Mouse (Mus musculus): ENCODE data around the gene Sat2. TPM values are rescaled to one million over a fixed set of nuclear protein-coding genes. Genes with fewer than 3 reads are reported as not detected.
"Not testable (repeated sequence)": the region's sequence is repeated elsewhere in the genome, so short reads cannot be mapped to it uniquely, and the experiment has no call there.

The Sat2 gene
- polyA plus RNA-seq, 1 experiment from 2014 or later, result 26.2 TPM

DNA sequence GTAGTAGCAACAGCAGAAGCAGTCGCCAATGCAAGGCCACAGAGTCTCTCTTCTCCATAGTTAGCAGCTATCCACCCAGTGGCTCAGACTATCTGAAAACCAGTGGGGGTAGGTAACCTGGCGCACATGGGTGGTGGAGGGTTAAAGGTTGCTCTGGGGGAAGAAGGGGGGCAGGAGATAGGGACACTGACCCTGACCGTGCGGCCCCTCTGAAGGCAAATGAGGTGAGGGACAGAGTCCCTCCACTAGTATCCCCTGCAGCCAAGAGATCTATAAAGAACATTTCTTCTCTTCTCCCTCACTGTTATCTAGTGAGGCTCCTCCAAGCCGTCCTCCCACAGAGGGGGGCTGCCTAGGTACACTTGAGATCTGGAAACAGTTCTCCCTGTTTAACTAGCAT lies 4.0 kb upstream of the Sat2 start, which contains the start of gene Shbg:
Gene Shbg, minus strand, starts transcription at position 101 of the 400 bp plus-strand sequence.
- no peak within 1 kb of the TSS for H3K9ac ChIP-seq (ENCODE audit: low read depth, low read length)
- no peak within 1 kb of the TSS for H3K4me2 ChIP-seq (ENCODE audit: low read length)
- H3K36me3 ChIP-seq (ENCODE audit: control insufficient read depth, insufficient read depth, low read length), result no peaks in the 10 kb centered on the region
- no peak within 1 kb of the TSS for H3K27ac ChIP-seq (ENCODE audit: low read depth, low read length)
- H3K4me3 ChIP-seq (ENCODE audit: low read length), result no peak within 1 kb of the TSS
- peaks cover 7% of the 10 kb centered on the region for H3K4me1 ChIP-seq (ENCODE audit: control insufficient read depth, insufficient read depth, low read depth, low read length)
- 83% methylated on average over 5 of the region's 5 CpGs for WGBS
- H3K27me3 ChIP-seq (replicated peaks; ENCODE audit: control insufficient read depth, insufficient read depth, low read length), result no peaks in the 10 kb centered on the region
- no peaks in the 10 kb centered on the region for H3K9me3 ChIP-seq (ENCODE audit: control insufficient read depth, low read length)
- no peak for ATAC-seq

DNA sequence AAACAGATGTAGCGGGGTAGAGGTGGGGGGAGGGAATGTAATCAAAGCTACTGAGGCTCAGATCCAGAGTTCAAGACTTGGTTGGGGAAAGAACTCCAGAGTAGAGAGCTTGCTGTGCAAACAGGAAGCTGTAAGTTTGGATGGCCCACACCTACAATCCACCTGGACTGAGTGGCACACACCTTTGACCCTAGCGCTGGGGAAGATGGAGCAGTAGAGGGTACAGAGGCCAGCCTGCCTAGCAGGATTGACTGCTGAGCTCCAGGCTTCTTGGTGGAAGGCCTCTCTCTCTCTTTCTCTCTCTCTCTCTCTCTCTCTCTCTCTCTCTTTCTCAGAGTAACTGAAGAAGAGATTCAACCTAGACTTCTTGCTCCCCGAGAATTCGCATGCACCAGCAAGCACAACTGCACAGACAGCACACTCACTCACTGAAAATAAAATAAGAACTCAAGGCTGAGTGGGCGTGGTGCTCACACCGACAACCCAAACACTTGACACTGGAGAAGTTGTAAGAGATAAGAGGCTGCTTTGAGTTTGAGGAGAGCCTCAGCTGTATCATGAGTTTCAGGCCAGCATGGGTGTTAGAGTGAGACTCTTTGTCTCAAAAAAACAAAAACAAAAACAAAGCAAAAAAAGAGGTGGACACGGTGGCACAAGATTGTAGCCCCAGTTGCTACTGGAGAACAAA lies 1.3 kb upstream of the Sat2 start:
- Histone ChIP-seq H3K4me2 (ENCODE audit: low read length) (no peak overlapping the region), H3K36me3 (ENCODE audit: control insufficient read depth, insufficient read depth, low read length) (no peaks in the 10 kb centered on the region), H3K9me3 (ENCODE audit: control insufficient read depth, low read length) (no peaks in the 10 kb centered on the region), H3K4me1 (ENCODE audit: control insufficient read depth, insufficient read depth, low read depth, low read length) (peaks cover 9% of the 10 kb centered on the region), H3K9ac (ENCODE audit: low read depth, low read length) (no peak overlapping the region), H3K4me3 (ENCODE audit: low read length) (no peak overlapping the region), H3K27ac (ENCODE audit: low read depth, low read length) (no peak overlapping the region), H3K27me3 (replicated peaks; ENCODE audit: control insufficient read depth, insufficient read depth, low read length) (no peaks in the 10 kb centered on the region)
- ATAC-seq, result no peak
- 88% methylated on average over 7 of the region's 7 CpGs for WGBS

DNA sequence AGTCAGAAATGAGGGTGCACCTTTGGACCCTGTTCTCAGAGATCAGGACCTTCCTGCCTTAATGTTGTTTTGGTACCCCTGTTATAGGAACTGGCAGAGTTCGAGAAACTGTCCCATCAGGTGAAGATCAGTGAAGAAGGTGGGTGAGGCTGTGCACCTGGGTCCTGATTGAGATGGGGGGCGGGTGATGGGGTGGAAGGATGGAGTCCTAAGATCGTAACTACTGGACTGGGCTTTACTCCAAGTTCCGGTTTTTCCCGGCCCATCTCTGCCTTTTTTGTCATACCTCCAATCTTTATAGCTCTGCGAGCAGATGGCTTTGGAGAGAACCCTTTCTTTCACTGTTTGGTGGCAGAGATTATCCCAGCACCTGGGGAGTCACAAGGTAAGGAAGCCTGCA lies 582 bp downstream of the Sat2 start:
- Histone ChIP-seq H3K9ac (ENCODE audit: low read depth, low read length) (peak overlapping the region; percentile 80), H3K4me2 (ENCODE audit: low read length) (peak overlapping the region; percentile 83), H3K4me3 (ENCODE audit: low read length) (peak overlapping the region; percentile 59), H3K9me3 (ENCODE audit: control insufficient read depth, low read length) (no peaks in the 10 kb centered on the region), H3K36me3 (ENCODE audit: control insufficient read depth, insufficient read depth, low read length) (no peaks in the 10 kb centered on the region), H3K27me3 (replicated peaks; ENCODE audit: control insufficient read depth, insufficient read depth, low read length) (no peaks in the 10 kb centered on the region), H3K27ac (ENCODE audit: low read depth, low read length) (peak overlapping the region; percentile 81), H3K4me1 (ENCODE audit: control insufficient read depth, insufficient read depth, low read depth, low read length) (peaks cover 9% of the 10 kb centered on the region)
- 34% methylated on average over 6 of the region's 6 CpGs for WGBS
- ATAC-seq, result peak; percentile 32

DNA sequence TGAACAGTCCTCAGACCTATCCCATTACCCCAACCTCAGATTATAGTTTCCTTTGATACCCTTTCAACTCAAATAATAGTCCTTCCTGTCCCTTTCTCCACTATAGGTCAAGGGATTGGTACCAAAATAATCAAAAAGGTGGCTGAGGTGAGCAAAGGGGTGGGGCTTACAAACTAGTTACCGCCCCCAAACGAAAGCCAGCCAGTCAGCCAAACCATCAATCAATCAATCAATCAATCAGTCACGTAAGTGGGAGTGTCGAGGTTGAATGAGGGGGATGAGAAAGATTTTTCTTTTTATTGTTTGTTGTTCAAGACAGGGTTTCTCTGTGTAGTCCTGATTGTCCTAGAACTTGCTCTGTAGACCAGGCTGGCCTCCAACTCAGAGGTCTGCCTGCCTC lies 1.2 kb downstream of the Sat2 start:
- Histone ChIP-seq H3K27ac (ENCODE audit: low read depth, low read length) (no peak overlapping the region), H3K9ac (ENCODE audit: low read depth, low read length) (no peak overlapping the region; the same call in 1 of the 2 replicates), H3K4me2 (ENCODE audit: low read length) (peak overlapping the region; percentile 83), H3K9me3 (ENCODE audit: control insufficient read depth, low read length) (no peaks in the 10 kb centered on the region), H3K27me3 (replicated peaks; ENCODE audit: control insufficient read depth, insufficient read depth, low read length) (no peaks in the 10 kb centered on the region), H3K36me3 (ENCODE audit: control insufficient read depth, insufficient read depth, low read length) (no peaks in the 10 kb centered on the region), H3K4me1 (ENCODE audit: control insufficient read depth, insufficient read depth, low read depth, low read length) (peaks cover 9% of the 10 kb centered on the region), H3K4me3 (ENCODE audit: low read length) (no peak overlapping the region; the same call in 1 of the 2 replicates)
- 62% methylated on average over 4 of the region's 4 CpGs for WGBS
- ATAC-seq, result no peak

DNA sequence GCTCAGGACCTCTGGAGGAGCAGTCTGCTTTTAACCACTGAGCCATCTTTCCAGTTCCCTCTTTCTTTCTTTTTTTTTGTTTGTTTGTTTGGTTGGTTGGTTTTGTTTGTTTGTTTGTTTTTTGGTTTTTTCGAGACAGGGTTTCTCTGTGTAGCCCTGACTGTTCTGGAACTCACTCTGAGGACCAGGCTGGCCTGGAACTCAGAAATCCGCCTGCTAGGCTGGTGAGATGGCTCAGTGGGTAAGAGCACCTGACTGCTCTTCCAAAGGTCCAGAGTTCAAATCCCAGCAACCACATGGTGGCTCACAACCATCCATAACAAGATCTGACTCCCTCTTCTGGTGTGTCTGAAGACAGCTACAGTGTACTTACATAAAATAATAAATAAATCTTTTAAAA lies 2.5 kb downstream of the Sat2 start:
- H3K4me1 ChIP-seq (ENCODE audit: control insufficient read depth, insufficient read depth, low read depth, low read length); H3K36me3 ChIP-seq (ENCODE audit: control insufficient read depth, insufficient read depth, low read length); H3K27ac ChIP-seq (ENCODE audit: low read depth, low read length); H3K9ac ChIP-seq (ENCODE audit: low read depth, low read length); H3K27me3 ChIP-seq (replicated peaks; ENCODE audit: control insufficient read depth, insufficient read depth, low read length); ATAC-seq; H3K4me2 ChIP-seq (ENCODE audit: low read length); H3K9me3 ChIP-seq (ENCODE audit: control insufficient read depth, low read length); H3K4me3 ChIP-seq (ENCODE audit: low read length): not testable (repeated sequence)
- WGBS, result 93% methylated on average over 2 of the region's 2 CpGs

DNA sequence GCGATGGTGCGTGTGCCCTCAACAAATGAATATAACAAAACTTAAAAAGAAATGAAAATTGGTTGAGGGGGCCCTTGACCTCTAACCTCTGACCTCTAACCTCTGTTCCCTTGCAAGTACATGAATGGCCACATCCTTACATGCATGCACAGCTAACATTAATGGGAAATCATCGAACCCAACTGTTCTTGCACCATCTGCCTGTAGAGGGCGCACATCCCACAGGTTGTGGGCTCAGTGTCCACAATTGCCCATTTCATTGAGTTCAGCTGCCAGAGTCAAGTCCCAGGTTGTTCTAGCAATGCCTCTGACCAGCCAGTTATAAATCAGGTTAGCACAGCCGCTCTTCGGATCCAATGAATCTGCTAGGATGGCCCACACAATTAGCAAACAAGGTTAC lies 6.5 kb downstream of the Sat2 start:
- Histone ChIP-seq H3K9ac (ENCODE audit: low read depth, low read length) (no peak overlapping the region), H3K27ac (ENCODE audit: low read depth, low read length) (no peak overlapping the region), H3K36me3 (ENCODE audit: control insufficient read depth, insufficient read depth, low read length) (no peaks in the 10 kb centered on the region), H3K4me2 (ENCODE audit: low read length) (no peak overlapping the region), H3K4me1 (ENCODE audit: control insufficient read depth, insufficient read depth, low read depth, low read length) (peaks cover 3% of the 10 kb centered on the region; the same call in 1 of the 2 replicates), H3K4me3 (ENCODE audit: low read length) (no peak overlapping the region), H3K9me3 (ENCODE audit: control insufficient read depth, low read length) (no peaks in the 10 kb centered on the region), H3K27me3 (replicated peaks; ENCODE audit: control insufficient read depth, insufficient read depth, low read length) (no peaks in the 10 kb centered on the region)
- ATAC-seq, result no peak
- WGBS, result 38% methylated on average over 6 of the region's 6 CpGs

DNA sequence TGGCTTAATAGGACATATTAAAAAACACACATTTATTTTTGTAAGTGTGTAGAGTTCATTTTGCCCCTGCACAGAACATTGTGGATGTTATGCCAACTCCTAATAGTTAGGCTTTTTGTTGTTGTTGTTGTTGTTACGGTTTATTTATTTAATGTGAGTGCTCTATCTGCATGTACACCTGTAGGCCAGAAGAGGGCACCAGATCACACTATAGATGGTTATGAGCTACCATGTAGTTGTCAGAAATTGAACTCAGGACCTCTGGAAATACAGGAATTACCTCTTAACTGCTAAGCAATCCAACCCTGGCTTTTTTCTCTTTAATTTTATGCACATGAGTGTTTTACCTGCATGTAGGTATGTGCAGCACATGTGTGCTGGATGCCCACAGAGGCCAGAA lies 8.0 kb downstream of the Sat2 start:
- H3K4me2 ChIP-seq (ENCODE audit: low read length), result no peak overlapping the region
- 52% methylated on average over 1 of the region's 1 CpGs for WGBS
- no peaks in the 10 kb centered on the region for H3K27me3 ChIP-seq (replicated peaks; ENCODE audit: control insufficient read depth, insufficient read depth, low read length)
- ATAC-seq, result no peak
- no peak overlapping the region for H3K27ac ChIP-seq (ENCODE audit: low read depth, low read length)
- peaks cover 15% of the 10 kb centered on the region for H3K4me1 ChIP-seq (ENCODE audit: control insufficient read depth, insufficient read depth, low read depth, low read length)
- no peaks in the 10 kb centered on the region for H3K36me3 ChIP-seq (ENCODE audit: control insufficient read depth, insufficient read depth, low read length)
- H3K4me3 ChIP-seq (ENCODE audit: low read length), result no peak overlapping the region
- H3K9me3 ChIP-seq (ENCODE audit: control insufficient read depth, low read length), result no peaks in the 10 kb centered on the region
- H3K9ac ChIP-seq (ENCODE audit: low read depth, low read length), result no peak overlapping the region

DNA sequence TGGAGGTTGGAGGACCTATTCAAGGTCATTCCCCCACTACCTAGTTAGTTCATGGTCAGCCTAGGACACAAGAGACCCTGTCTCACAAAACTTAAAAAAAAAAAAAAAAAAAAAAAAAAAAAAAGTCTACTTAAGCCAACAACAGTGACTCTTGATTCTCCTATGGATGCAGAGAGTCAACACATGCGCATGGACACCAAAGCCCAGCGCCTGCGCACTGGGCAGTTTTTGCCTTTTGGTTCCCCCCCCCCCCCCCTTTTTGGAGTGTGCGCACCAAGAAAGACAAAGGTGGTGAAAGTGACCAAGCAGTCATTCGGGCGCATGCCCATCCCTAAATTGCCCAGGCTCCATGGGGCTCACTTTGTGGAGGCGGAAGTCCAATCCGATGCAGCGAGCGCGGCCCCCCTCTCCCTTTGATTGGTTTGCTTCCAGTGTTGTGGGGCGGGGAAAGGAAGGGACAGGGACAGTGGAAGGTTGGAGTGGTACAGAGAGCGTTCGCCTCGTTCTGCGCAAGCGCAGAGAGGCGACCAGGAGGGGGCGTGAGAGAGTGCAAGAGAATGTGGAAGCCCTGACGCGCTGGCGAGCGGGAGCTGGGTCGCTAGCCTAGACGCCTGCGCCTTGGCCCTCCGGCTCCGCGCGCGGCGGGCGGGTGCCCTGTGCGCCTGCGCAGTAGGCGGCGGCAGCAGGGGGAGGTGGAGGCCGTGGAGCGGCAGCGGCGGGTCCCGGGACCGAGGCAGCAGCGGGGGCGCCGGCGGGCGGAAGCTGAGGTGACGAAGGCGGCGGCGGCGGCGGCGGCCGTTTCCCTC lies 10.7 kb downstream of the Sat2 start, which contains the start of gene Fxr2:
Gene Fxr2, plus strand, starts transcription at position 707 of the 806 bp plus-strand sequence.
- Histone ChIP-seq H3K9me3 (ENCODE audit: control insufficient read depth, low read length) (no peaks in the 10 kb centered on the region), H3K4me1 (ENCODE audit: control insufficient read depth, insufficient read depth, low read depth, low read length) (peaks cover 25% of the 10 kb centered on the region), H3K27me3 (replicated peaks; ENCODE audit: control insufficient read depth, insufficient read depth, low read length) (no peaks in the 10 kb centered on the region), H3K9ac (ENCODE audit: low read depth, low read length) (peak within 1 kb of the TSS; percentile 86), H3K36me3 (ENCODE audit: control insufficient read depth, insufficient read depth, low read length) (no peaks in the 10 kb centered on the region), H3K4me2 (ENCODE audit: low read length) (peak within 1 kb of the TSS; percentile 84), H3K4me3 (ENCODE audit: low read length) (peak within 1 kb of the TSS; percentile 88), H3K27ac (ENCODE audit: low read depth, low read length) (peak within 1 kb of the TSS; percentile 90)
- peak; percentile 99 for ATAC-seq
- 0% methylated on average over 34 of the region's 56 CpGs for WGBS

DNA sequence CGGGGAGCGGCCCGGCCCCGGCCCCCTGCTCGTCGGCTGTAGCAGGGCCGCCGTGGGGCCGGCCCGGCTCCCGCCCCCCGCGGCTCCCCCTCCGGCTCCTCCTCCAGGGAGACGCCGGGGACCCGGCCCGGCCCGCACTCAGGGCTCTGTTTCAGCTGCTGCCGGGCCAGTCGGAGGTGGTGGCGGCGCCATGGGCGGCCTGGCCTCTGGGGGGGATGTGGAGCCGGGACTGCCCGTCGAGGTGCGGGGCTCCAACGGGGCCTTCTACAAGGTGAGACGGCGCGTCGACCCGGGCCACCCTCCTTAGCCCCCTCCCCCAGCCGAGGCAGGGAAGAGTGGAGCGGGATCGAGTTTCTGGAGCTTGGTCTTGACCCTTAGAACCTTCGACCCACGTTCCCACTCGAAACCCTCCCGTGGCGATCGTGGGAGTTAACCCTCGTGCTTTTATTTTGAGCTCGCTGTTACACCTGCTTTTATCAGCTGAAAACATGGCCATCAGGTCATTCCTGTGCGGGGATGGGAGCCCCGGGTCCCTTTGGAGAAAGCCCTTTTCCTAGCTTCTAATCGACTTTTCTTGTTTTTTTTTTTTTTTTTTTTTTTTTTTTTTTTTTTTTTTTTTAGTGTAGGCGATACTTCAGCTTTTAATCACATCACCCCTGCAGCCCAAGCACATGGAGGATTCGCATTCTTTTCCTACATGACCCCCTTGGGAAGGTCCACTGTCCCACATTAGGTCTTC lies 11.5 kb downstream of the Sat2 start:
- Histone ChIP-seq H3K9me3 (ENCODE audit: control insufficient read depth, low read length) (no peaks in the 10 kb centered on the region), H3K4me1 (ENCODE audit: control insufficient read depth, insufficient read depth, low read depth, low read length) (peaks cover 25% of the 10 kb centered on the region), H3K27me3 (replicated peaks; ENCODE audit: control insufficient read depth, insufficient read depth, low read length) (no peaks in the 10 kb centered on the region), H3K36me3 (ENCODE audit: control insufficient read depth, insufficient read depth, low read length) (no peaks in the 10 kb centered on the region), H3K4me2 (ENCODE audit: low read length) (peak overlapping the region; percentile 84), H3K4me3 (ENCODE audit: low read length) (peak overlapping the region; percentile 88), H3K27ac (ENCODE audit: low read depth, low read length) (peak overlapping the region; percentile 90), H3K9ac (ENCODE audit: low read depth, low read length) (peak overlapping the region; percentile 86)
- WGBS, result under 1% methylated on average over 33 of the region's 50 CpGs
- ATAC-seq, result peak; percentile 32

Data from hindbrain, embryonic 16.5 days (tissue).